Mouse (Mus musculus) stomach, embryonic 16.5 days (tissue): Measurements from ENCODE around the gene Azi2. TPM values are rescaled to one million over a fixed set of nuclear protein-coding genes. Genes with fewer than 3 reads are reported as not detected.

ENCODE experiments used
- ATAC-seq: fragments of 200-750 bp; cut with Nextera tagmentation; 2 replicates; pipeline ENCODE4 v1.8.0; 2017; ENCODE audit warnings: moderate number of reproducible peaks, moderate TSS enrichment; ENCODE audit not compliant: insufficient read depth, low FRiP score
- H3K27ac ChIP-seq: fragments of 300-500 bp; sonication (generic); 2 replicates; pipeline ENCODE4 v1.5.1; 2014; ENCODE audit warnings: low read length
- H3K27me3 ChIP-seq: fragments of 300-500 bp; sonication (generic); 2 replicates; pipeline ENCODE4 v1.6.1; 2014; ENCODE audit warnings: low read length, control low read depth, mixed read lengths; ENCODE audit not compliant: control insufficient read depth, insufficient read depth
- H3K36me3 ChIP-seq: fragments of 300-500 bp; sonication (generic); 2 replicates; pipeline ENCODE4 v1.6.1; 2014; ENCODE audit warnings: low read length; ENCODE audit not compliant: control insufficient read depth, insufficient read depth
- H3K4me1 ChIP-seq: fragments of 300-500 bp; sonication (generic); 2 replicates; pipeline ENCODE4 v1.6.1; 2014; ENCODE audit warnings: low read length, control low read depth, mixed read lengths; ENCODE audit not compliant: control insufficient read depth, insufficient read depth
- H3K4me2 ChIP-seq: fragments of 300-500 bp; sonication (generic); 2 replicates; pipeline ENCODE4 v1.6.1; 2014; ENCODE audit warnings: low read depth, low read length, mixed read lengths
- H3K4me3 ChIP-seq: fragments of 300-500 bp; sonication (generic); replicated peaks from 2 replicates; pipeline ENCODE4 v1.5.1; 2014; ENCODE audit warnings: mild to moderate bottlenecking, low read length
- H3K9ac ChIP-seq: fragments of 300-500 bp; sonication (generic); 2 replicates; pipeline ENCODE4 v1.6.1; 2014; ENCODE audit warnings: low read length
- H3K9me3 ChIP-seq: fragments of 300-500 bp; sonication (generic); replicated peaks from 2 replicates; pipeline ENCODE4 v1.6.1; 2016; ENCODE audit warnings: low read length, control low read depth; ENCODE audit not compliant: control insufficient read depth
- WGBS: fragments of 180-500 bp; shearing (Covaris S2); extraction: QIAGEN DNeasy Blood & Tissue Kit; methylation state at CpG from one replicate; pipeline ENCODE4 v1.1.7; 2014; 5-methylcytosine and 5-hydroxymethylcytosine counted together
- polyA plus RNA-seq: library from polyadenylated mRNA; unstranded; fragments of >200 nt; fragmentation: Nextera tagmentation; extraction: Ambion mirVana; gene quantifications from 2 replicates; pipeline ENCODE4 v1.2.1, GENCODE M21; 2015

Gene Azi2
- polyA plus RNA-seq, 1 experiment from 2014 or later, result 79.9 TPM

- 34% methylated on average over 2 of the region's 2 CpGs for WGBS
Measured at GRCm38 (mm10) chr9:118031694-118032093, 8.6 kb upstream of the Azi2 start.

DNA sequence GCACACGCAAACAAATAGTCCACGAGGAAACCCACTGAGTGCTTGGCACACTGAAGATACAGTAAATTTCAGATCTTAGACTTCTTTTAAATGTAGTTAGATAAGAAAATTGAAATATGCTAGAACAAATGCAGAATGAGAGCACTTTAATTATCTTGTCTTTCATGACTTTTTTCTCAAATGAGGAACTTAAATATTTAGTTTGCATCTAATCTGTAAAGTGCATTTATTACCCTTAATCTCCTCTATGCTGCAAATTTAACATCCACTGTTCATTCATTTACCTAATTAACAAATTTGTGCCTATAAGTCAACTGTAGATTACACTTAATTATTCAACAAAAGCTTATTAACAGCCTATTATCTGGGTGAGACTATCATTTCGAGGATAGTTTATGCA is 5.3 kb upstream of the Azi2 start:
- no peaks in the 10 kb centered on the region for H3K27me3 ChIP-seq
- no peak for ATAC-seq
- no peak overlapping the region for H3K9ac ChIP-seq
- no peak overlapping the region for H3K4me3 ChIP-seq
- H3K36me3 ChIP-seq, result no peaks in the 10 kb centered on the region
- no peaks in the 10 kb centered on the region for H3K9me3 ChIP-seq
- no peak overlapping the region for H3K4me2 ChIP-seq
- no peaks in the 10 kb centered on the region for H3K4me1 ChIP-seq
- no peak overlapping the region for H3K27ac ChIP-seq
- WGBS, result 81% methylated on average over 3 of the region's 3 CpGs

More at GRCm38 (mm10) chr9:118031694-118032093, 8.6 kb upstream of the Azi2 start:
- no peak overlapping the region for H3K9ac ChIP-seq
- H3K4me3 ChIP-seq, result no peak overlapping the region
- H3K9me3 ChIP-seq, result no peaks in the 10 kb centered on the region
- no peak for ATAC-seq
- no peaks in the 10 kb centered on the region for H3K36me3 ChIP-seq
- no peak overlapping the region for H3K4me2 ChIP-seq
- no peaks in the 10 kb centered on the region for H3K27me3 ChIP-seq
- H3K4me1 ChIP-seq, result no peaks in the 10 kb centered on the region
- no peak overlapping the region for H3K27ac ChIP-seq

- H3K36me3 ChIP-seq, result no peaks in the 10 kb centered on the region
- peak overlapping the region; percentile 78 for H3K4me3 ChIP-seq
- H3K27me3 ChIP-seq, result no peaks in the 10 kb centered on the region
- H3K27ac ChIP-seq, result peak overlapping the region; percentile 98
- H3K9me3 ChIP-seq, result no peaks in the 10 kb centered on the region
- ATAC-seq, result no peak
- WGBS, result under 1% methylated on average over 21 of the region's 21 CpGs
- H3K9ac ChIP-seq, result peak overlapping the region; percentile 96
- peak overlapping the region; percentile 79 for H3K4me2 ChIP-seq
- H3K4me1 ChIP-seq, result peaks cover 12% of the 10 kb centered on the region
Measured at GRCm38 (mm10) chr9:118041022-118041400, 712 bp downstream of the Azi2 start.

DNA sequence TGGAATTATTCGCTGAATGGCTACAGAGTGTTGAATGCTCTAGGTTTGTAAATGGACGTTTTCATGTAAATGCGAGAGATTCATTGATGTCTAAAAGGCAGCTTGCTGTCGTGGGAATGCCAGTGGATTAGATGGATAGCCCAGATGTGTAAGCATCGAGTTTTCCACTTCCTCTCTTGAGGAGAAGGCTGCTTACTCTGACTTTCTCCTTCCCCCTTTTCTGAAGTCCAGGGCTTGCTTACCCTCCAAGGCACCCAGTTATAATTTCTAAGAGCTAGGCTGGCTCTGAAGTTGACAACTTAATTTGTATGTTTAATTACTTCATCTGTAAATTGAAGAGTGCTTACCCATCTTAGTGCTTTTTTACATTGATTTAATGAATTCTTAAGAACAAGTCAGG is 1.3 kb downstream of the Azi2 start:
- Histone ChIP-seq H3K9ac (peak overlapping the region; percentile 96), H3K4me3 (peak overlapping the region; percentile 78), H3K27ac (no peak overlapping the region), H3K4me2 (peak overlapping the region; percentile 79), H3K27me3 (no peaks in the 10 kb centered on the region), H3K9me3 (no peaks in the 10 kb centered on the region), H3K4me1 (peaks cover 12% of the 10 kb centered on the region), H3K36me3 (no peaks in the 10 kb centered on the region)
- 15% methylated on average over 5 of the region's 5 CpGs for WGBS
- ATAC-seq, result no peak

GRCm38 (mm10) chr9:118042738-118043137 is 2.4 kb downstream of the Azi2 start:
- WGBS, result 76% methylated on average over 4 of the region's 4 CpGs
- no peak for ATAC-seq
- Histone ChIP-seq H3K4me1 (peaks cover 12% of the 10 kb centered on the region), H3K4me2 (peak overlapping the region; percentile 79; the same call in 1 of the 2 replicates), H3K27ac (no peak overlapping the region), H3K9ac (no peak overlapping the region), H3K4me3 (no peak overlapping the region), H3K27me3 (no peaks in the 10 kb centered on the region), H3K36me3 (no peaks in the 10 kb centered on the region), H3K9me3 (no peaks in the 10 kb centered on the region)

DNA sequence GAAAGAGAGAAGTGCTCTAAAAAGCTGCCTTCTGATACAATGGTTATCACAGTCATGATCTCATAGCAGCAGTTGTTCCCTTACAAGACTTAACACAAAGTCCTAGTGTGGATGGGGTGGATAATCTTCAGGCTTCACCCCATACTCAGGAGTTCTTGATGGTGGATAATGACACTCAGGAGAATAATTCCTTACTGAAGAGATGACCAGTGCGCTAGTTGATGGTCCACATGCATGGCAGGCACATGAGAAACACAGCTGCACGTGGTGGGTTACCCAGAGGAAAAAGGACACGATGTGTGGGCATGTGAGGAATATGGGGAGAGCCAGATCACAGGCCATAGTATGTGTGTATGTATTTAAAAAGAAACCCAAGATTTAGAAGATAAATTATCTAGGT is 3.3 kb downstream of the Azi2 start:
- H3K9me3 ChIP-seq, result no peaks in the 10 kb centered on the region
- ATAC-seq, result no peak

GRCm38 (mm10) chr9:118045011-118045533 is 4.8 kb downstream of the Azi2 start:
- peaks cover 12% of the 10 kb centered on the region for H3K4me1 ChIP-seq
- 0 out of 2 replicates have a peak, but pooled peaks cover 4% of the 10 kb centered on the region for H3K36me3 ChIP-seq
- no peaks in the 10 kb centered on the region for H3K27me3 ChIP-seq
- WGBS, result 70% methylated on average over 1 of the region's 1 CpGs
- H3K9ac ChIP-seq, result no peak overlapping the region
- no peak overlapping the region for H3K4me2 ChIP-seq
- ATAC-seq, result no peak
- no peak overlapping the region for H3K4me3 ChIP-seq
- H3K9me3 ChIP-seq, result no peaks in the 10 kb centered on the region
- H3K27ac ChIP-seq, result no peak overlapping the region

More for the DNA sequence above, 3.3 kb downstream of the Azi2 start:
- H3K4me2 ChIP-seq, result no peak overlapping the region
- H3K9ac ChIP-seq, result no peak overlapping the region
- WGBS, result 87% methylated on average over 3 of the region's 3 CpGs
- H3K4me1 ChIP-seq, result peaks cover 12% of the 10 kb centered on the region
- H3K27me3 ChIP-seq, result no peaks in the 10 kb centered on the region
- H3K36me3 ChIP-seq, result no peaks in the 10 kb centered on the region
- no peak overlapping the region for H3K27ac ChIP-seq
- H3K4me3 ChIP-seq, result no peak overlapping the region

DNA sequence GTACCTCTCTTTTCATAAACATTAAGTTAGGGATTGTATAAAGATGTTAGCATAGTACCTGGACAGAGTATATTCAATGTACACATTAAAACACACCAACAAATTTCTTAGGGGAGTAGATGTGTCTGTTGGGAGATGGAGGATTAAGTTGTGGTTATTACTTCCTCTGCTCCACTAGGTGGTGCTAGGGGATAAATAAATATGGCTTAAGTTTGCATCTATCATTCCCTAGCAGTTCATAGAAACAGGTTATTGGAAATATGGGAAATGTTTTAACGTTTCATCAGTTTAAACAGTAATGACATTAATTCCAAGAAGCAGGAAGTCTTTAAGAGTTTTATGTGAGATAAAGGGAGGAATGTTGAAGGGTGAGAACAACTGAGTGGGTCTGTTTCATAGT is 13.0 kb downstream of the Azi2 start:
- Histone ChIP-seq H3K4me2 (no peak overlapping the region), H3K27ac (no peak overlapping the region), H3K9ac (no peak overlapping the region), H3K36me3 (peaks cover 24% of the 10 kb centered on the region), H3K27me3 (no peaks in the 10 kb centered on the region), H3K4me3 (no peak overlapping the region), H3K4me1 (no peaks in the 10 kb centered on the region), H3K9me3 (no peaks in the 10 kb centered on the region)
- 24% methylated on average over 1 of the region's 1 CpGs for WGBS
- no peak for ATAC-seq

- Histone ChIP-seq H3K36me3 (peaks cover 9% of the 10 kb centered on the region; the same call in 1 of the 2 replicates), H3K27ac (no peak overlapping the region)
Measured at GRCm38 (mm10) chr9:118059101-118059500, 18.8 kb downstream of the Azi2 start.

More at GRCm38 (mm10) chr9:118059101-118059500, 18.8 kb downstream of the Azi2 start:
- ATAC-seq, result no peak
- WGBS, result 80% methylated on average over 3 of the region's 3 CpGs
- Histone ChIP-seq H3K27me3 (no peaks in the 10 kb centered on the region), H3K9me3 (no peaks in the 10 kb centered on the region), H3K9ac (no peak overlapping the region), H3K4me3 (no peak overlapping the region), H3K4me1 (no peaks in the 10 kb centered on the region), H3K4me2 (no peak overlapping the region)
